24 mouse cellular contexts compared by ENCODE assay signal in the genomic region with DNA sequence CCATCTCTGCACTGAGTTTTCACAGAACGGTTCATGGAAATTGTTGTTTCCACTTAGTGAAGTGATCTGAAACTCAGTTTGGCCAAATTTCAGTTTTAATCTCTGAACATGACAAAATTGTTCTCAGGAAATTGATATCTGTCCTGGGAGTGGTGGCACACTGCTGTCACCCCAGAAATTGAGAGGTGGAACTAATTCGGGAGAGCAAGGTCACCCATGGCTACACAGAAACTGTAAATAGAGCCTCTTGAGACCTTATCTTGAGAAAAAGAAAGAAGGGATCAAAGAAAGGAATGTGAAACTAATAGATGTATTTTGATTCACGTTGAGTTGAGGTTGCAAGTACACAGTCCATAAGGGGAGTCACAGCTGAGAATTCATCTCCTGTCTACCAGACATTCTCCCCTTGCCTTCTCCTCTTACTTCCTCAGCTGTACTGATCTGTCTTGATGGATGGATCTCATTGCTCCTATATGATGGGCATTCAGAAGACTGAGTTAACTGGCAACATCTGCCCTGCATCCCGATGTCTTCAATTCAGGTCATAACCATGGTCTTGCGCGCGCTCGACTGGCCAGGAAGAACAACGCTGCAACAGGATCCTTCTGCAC.
DNase-seq lines count a peak whose midpoint lies in the region; ATAC-seq and TF ChIP-seq lines count a peak whose summit lies in the region.
"Had no signal": no experiment of that assay in that cellular context is flagged by ENCODE, and none has a peak within 500 bp of the region (broad histone marks: within the 10 kb centered on the region; RNA-seq: fewer than 3 reads in every experiment).

No protein-coding gene starts in this region.

- H3K27me3 ChIP-seq in embryonic facial prominence, embryonic 14.5 days (replicated peaks; ENCODE audit: control insufficient read depth, insufficient read depth, low read length), result no peaks in the 10 kb centered on the region
- H3K27me3 ChIP-seq in embryonic facial prominence, embryonic 10.5 days (replicated peaks; ENCODE audit: low read depth, poor library complexity, severe bottlenecking), result no peaks in the 10 kb centered on the region
- H3K27me3 ChIP-seq in heart, embryonic 10.5 days (ENCODE audit: insufficient read depth, poor library complexity, severe bottlenecking), result no peaks in the 10 kb centered on the region
- no peaks in the 10 kb centered on the region for H3K27me3 ChIP-seq in heart, embryonic 12.5 days (replicated peaks)
- H3K27me3 ChIP-seq in limb, embryonic 14.5 days (ENCODE audit: control insufficient read depth, insufficient read depth, low read length), result no peaks in the 10 kb centered on the region
- H3K27me3 ChIP-seq: CH12.LX; embryonic facial prominence, embryonic 13.5 days; forebrain, embryonic 12.5 days; Patski had no signal

- no peak overlapping the region for H3K4me2 ChIP-seq in embryonic facial prominence, embryonic 14.5 days (ENCODE audit: low read depth, low read length)
- no peak overlapping the region for H3K4me2 ChIP-seq in heart, embryonic 12.5 days
- H3K4me2 ChIP-seq in limb, embryonic 14.5 days (replicated peaks; ENCODE audit: low read depth, low read length, severe bottlenecking), result no peak overlapping the region
- H3K4me2 ChIP-seq: embryonic facial prominence, embryonic 13.5 days; forebrain, embryonic 12.5 days had no signal

- H3K9ac ChIP-seq in embryonic facial prominence, embryonic 14.5 days (ENCODE audit: low read depth, low read length), result no peak overlapping the region
- no peak overlapping the region for H3K9ac ChIP-seq in heart, embryonic 12.5 days
- no peak overlapping the region for H3K9ac ChIP-seq in limb, embryonic 14.5 days (ENCODE audit: low read depth, low read length, severe bottlenecking)
- H3K9ac ChIP-seq: embryonic facial prominence, embryonic 13.5 days; forebrain, embryonic 12.5 days had no signal

- WGBS in embryonic facial prominence, embryonic 14.5 days, result 69% methylated on average over 9 of the region's 9 CpGs
- 88% methylated on average over 9 of the region's 9 CpGs for WGBS in embryonic facial prominence, embryonic 10.5 days
- 85% methylated on average over 9 of the region's 9 CpGs for whole genome bisulfite sequencing in heart, embryonic 10.5 days
- WGBS in heart, embryonic 12.5 days, result 82% methylated on average over 9 of the region's 9 CpGs
- 77% methylated on average over 9 of the region's 9 CpGs for WGBS in limb, embryonic 14.5 days

- DNase-seq in embryonic facial prominence, embryonic 14.5 days (ENCODE audit: low spot score), result peak; percentile 59
- no peak for DNase-seq in embryonic facial prominence, embryonic 10.5 days (ENCODE audit: low spot score)
- DNase-seq in heart, embryonic 10.5 days (ENCODE audit: low spot score), result no peak
- DNase-seq in limb, embryonic 14.5 days (ENCODE audit: low spot score), result no peak
- no peak for DNase-seq in gastrocnemius, adult 18-20 months (ENCODE audit: low spot score)
- DNase-seq: adrenal gland, adult 8-10 months; adrenal gland, postnatal 14 days; adrenal gland, postnatal 36 days; B cell, adult 2 months; cerebellum, adult 11-12 months; cerebellum, adult 2 months; cerebellum, adult 9-10 months; cerebellum, postnatal 10 days; cerebellum, postnatal 25 days had no signal

- H3K4me1 ChIP-seq in embryonic facial prominence, embryonic 14.5 days (ENCODE audit: control insufficient read depth, insufficient read depth, low read length), result no peaks in the 10 kb centered on the region
- no peaks in the 10 kb centered on the region for H3K4me1 ChIP-seq in embryonic facial prominence, embryonic 10.5 days
- H3K4me1 ChIP-seq in heart, embryonic 10.5 days, result no peaks in the 10 kb centered on the region
- no peaks in the 10 kb centered on the region for H3K4me1 ChIP-seq in heart, embryonic 12.5 days (replicated peaks)
- H3K4me1 ChIP-seq in limb, embryonic 14.5 days (ENCODE audit: control insufficient read depth, insufficient read depth, low read length), result no peaks in the 10 kb centered on the region
- H3K4me1 ChIP-seq: forebrain, embryonic 12.5 days had no signal

- TF ChIP-seq POLR2A in limb, embryonic 14.5 days (IDR thresholded peaks at IDR 0.05; ENCODE audit: borderline replicate concordance, extremely low read depth, insufficient read depth, insufficient read length), result no peak

- no peaks in the 10 kb centered on the region for H3K9me3 ChIP-seq in embryonic facial prominence, embryonic 14.5 days (ENCODE audit: control insufficient read depth, low read length)
- no peaks in the 10 kb centered on the region; the same call in 1 of the 2 replicates for H3K9me3 ChIP-seq in embryonic facial prominence, embryonic 10.5 days
- H3K9me3 ChIP-seq in heart, embryonic 10.5 days, result no peaks in the 10 kb centered on the region
- H3K9me3 ChIP-seq in heart, embryonic 12.5 days (replicated peaks), result no peaks in the 10 kb centered on the region
- H3K9me3 ChIP-seq in limb, embryonic 14.5 days (ENCODE audit: control insufficient read depth, low read length), result no peaks in the 10 kb centered on the region
- H3K9me3 ChIP-seq: embryonic facial prominence, embryonic 13.5 days; forebrain, embryonic 12.5 days; G1E had no signal

- H3K27ac ChIP-seq in embryonic facial prominence, embryonic 14.5 days (replicated peaks; ENCODE audit: low read depth, low read length), result no peak overlapping the region
- no peak overlapping the region for H3K27ac ChIP-seq in embryonic facial prominence, embryonic 10.5 days (replicated peaks)
- H3K27ac ChIP-seq in heart, embryonic 10.5 days, result 0 out of 2 replicates have a peak overlapping the region, but pooled peaks have one; percentile 8
- H3K27ac ChIP-seq in heart, embryonic 12.5 days (ENCODE audit: poor library complexity, severe bottlenecking), result no peak overlapping the region
- H3K27ac ChIP-seq in limb, embryonic 14.5 days (replicated peaks; ENCODE audit: low read depth, low read length), result no peak overlapping the region
- H3K27ac ChIP-seq: embryonic facial prominence, embryonic 13.5 days; forebrain, embryonic 12.5 days had no signal

- H3K36me3 ChIP-seq in embryonic facial prominence, embryonic 14.5 days (ENCODE audit: control insufficient read depth, insufficient read depth, low read length), result no peaks in the 10 kb centered on the region
- no peaks in the 10 kb centered on the region for H3K36me3 ChIP-seq in embryonic facial prominence, embryonic 10.5 days (replicated peaks)
- H3K36me3 ChIP-seq in heart, embryonic 10.5 days, result no peaks in the 10 kb centered on the region
- H3K36me3 ChIP-seq in heart, embryonic 12.5 days, result no peaks in the 10 kb centered on the region
- no peaks in the 10 kb centered on the region for H3K36me3 ChIP-seq in limb, embryonic 14.5 days (ENCODE audit: control insufficient read depth, insufficient read depth, low read length)
- H3K36me3 ChIP-seq: embryonic facial prominence, embryonic 13.5 days; forebrain, embryonic 12.5 days; G1E had no signal

- ATAC-seq in embryonic facial prominence, embryonic 14.5 days (ENCODE audit: low read depth), result peak; percentile 53
- ATAC-seq in heart, embryonic 12.5 days (ENCODE audit: insufficient number of reproducible peaks, low FRiP score), result no peak
- ATAC-seq in limb, embryonic 14.5 days (ENCODE audit: low FRiP score, low read depth), result peak; percentile 82
- ATAC-seq: activated CD4-positive, CD25-positive, alpha-beta regulatory T cell, adult 4 months; CD4-positive, CD25-positive, alpha-beta regulatory T cell, adult 4 months; forebrain, embryonic 14.5 days; forebrain, embryonic 16.5 days; Patski had no signal

- no peak overlapping the region for H3K4me3 ChIP-seq in embryonic facial prominence, embryonic 14.5 days (ENCODE audit: low read depth, low read length)
- H3K4me3 ChIP-seq in embryonic facial prominence, embryonic 10.5 days, result no peak overlapping the region
- H3K4me3 ChIP-seq in heart, embryonic 10.5 days, result no peak overlapping the region
- no peak overlapping the region for H3K4me3 ChIP-seq in heart, embryonic 12.5 days
- no peak overlapping the region for H3K4me3 ChIP-seq in limb, embryonic 14.5 days (replicated peaks; ENCODE audit: low read length)
- H3K4me3 ChIP-seq: embryonic facial prominence, embryonic 13.5 days; forebrain, embryonic 12.5 days had no signal
